In the genomic region with DNA sequence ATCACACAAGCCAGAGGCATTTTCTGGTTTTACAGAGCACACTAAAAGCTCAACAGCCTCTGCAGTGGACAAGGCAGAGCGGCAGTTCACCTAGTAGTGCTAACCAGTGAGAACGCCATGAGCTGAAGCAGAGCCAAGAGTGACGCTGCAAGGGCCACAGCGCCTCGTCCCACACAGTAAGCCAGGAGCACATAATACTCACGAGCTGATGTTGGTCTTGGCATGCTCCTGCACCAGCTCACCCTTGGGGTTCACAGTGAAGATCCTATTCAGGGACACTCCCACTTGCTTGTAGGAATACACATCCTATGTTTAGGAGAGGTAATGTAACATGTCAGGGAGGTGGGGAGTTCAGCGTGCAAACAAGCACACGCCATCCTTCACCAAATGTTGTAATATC, we compare ENCODE assay signal across 22 mouse cellular contexts.
"Had no signal": no experiment of that assay in that cellular context is flagged by ENCODE, and none has a peak within 500 bp of the region (broad histone marks: within the 10 kb centered on the region; RNA-seq: fewer than 3 reads in every experiment).

No protein-coding gene starts in this region.

- DNase-seq: kidney, adult 2 months; kidney, postnatal 36 days; lung, adult 18-20 months; lung, postnatal 10 days; lung, postnatal 36 days; midbrain, embryonic 14.5 days; right cerebral cortex, adult 18-20 months; right cerebral cortex, postnatal 14 days; right cerebral cortex, postnatal 4 days; thymus, adult 2 months; thymus, postnatal 14 days; thymus, postnatal 4 days had no signal

- H3K4me2 ChIP-seq: liver, embryonic 11.5 days; lung, embryonic 15.5 days; neural tube, embryonic 12.5 days; neural tube, embryonic 15.5 days had no signal

- ATAC-seq: intestine, postnatal 0 days had no signal

- H3K4me3 ChIP-seq: lung, embryonic 15.5 days; megakaryocyte, embryonic 14.5 days; midbrain, embryonic 10.5 days; neural tube, embryonic 12.5 days; neural tube, embryonic 15.5 days had no signal

- H3K27me3 ChIP-seq: lung, embryonic 15.5 days; megakaryocyte, embryonic 14.5 days; neural tube, embryonic 12.5 days; neural tube, embryonic 15.5 days had no signal

- H3K9me3 ChIP-seq: lung, embryonic 15.5 days; megakaryocyte, embryonic 14.5 days; midbrain, embryonic 10.5 days; neural tube, embryonic 12.5 days; neural tube, embryonic 15.5 days had no signal

- H3K9ac ChIP-seq: liver, embryonic 14.5 days; lung, embryonic 15.5 days; neural tube, embryonic 12.5 days; neural tube, embryonic 15.5 days had no signal

- H3K4me1 ChIP-seq: lung, embryonic 15.5 days; megakaryocyte, embryonic 14.5 days; neural tube, embryonic 12.5 days; neural tube, embryonic 15.5 days had no signal

- H3K27ac ChIP-seq: kidney, postnatal 0 days; liver, embryonic 14.5 days; lung, embryonic 15.5 days; midbrain, embryonic 10.5 days; neural tube, embryonic 12.5 days; neural tube, embryonic 15.5 days; stomach, postnatal 0 days had no signal
